Mouse (Mus musculus): ENCODE data around the gene Smpd1. TPM values are rescaled to one million over a fixed set of nuclear protein-coding genes. Genes with fewer than 3 reads are reported as not detected.

The Smpd1 gene
- 50.9 TPM for polyA plus RNA-seq (2014; fragmentation: Illumina TruSeq; extraction: RNeasy Lipid Tissue Mini Kit (QIAGEN cat#74804); ENCODE audit: insufficient read depth, low read depth, low replicate concordance)

DNA sequence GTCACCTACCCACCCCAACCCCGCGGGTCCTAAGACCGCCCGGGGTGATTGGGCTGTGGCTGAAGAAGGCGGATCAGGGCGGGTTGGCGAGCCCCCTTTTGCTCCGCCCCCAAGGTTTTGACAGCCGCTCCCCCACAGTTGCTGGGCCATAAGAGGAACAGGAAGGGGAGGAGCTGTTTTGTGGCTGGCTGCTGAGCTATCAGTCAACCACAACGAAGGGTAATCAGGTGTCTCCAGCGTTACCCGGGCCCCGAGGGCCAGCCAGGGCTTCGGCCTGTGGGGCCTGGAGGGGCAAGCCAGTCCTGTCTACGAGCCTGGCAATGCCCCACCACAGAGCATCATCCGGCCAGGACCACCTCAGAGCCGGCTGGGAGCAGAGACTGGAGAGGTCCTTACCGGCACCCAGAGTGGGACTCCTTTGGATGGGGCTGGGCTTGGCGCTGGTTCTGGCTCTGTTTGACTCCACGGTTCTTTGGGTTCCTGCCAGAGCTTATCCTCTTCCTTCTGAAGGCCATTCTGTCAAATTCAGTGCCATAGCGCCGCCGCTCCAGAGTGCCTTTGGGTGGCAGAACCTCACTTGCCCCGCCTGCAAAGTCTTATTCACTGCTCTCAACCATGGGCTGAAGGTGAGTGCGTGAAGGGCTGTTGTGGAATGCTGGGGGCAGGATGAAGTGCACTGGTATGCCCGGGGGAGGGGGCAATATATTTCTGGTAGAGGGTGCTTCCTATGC lies at the start of gene Smpd1:
Gene Smpd1, plus strand, starts transcription at position 149 of the 731 bp plus-strand sequence.

DNA sequence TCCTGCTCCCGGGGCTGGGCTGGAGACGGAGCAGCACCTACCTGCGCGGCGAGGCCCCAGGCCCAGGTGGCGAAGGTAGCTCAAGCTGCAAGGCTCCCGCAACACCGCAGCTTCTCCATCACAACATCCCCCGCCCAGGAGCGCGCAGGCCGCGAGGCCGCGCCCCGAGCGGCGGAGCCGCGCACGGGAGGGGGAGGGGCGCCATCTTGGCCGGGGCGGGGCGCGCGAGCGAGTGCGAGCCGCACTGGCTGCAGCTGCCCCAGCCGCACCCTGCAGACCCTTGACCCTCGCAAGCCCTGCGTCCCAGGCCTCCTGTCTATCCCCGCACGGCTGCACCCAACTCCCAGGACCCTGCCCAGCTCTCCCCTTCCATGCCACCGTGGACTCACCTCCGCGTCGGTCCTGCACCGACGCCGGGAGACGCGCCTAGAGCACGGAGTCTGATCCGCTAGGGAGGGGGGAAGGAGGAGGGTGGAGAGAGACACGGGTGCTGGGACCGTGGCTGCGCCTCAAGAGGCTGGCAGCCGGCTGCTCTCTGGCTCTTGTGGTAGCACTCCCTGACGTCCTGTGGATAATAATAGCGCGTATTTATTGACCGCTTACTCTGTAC lies 27.0 kb downstream of the Smpd1 start, which contains the start of gene Apbb1:
Gene Apbb1, minus strand, starts transcription at position 560 of the 610 bp plus-strand sequence.

Other genes with a start within 250 kb of the Smpd1 start
- gene Olfr689, start 243.2 kb upstream of the Smpd1 start, polyA plus RNA-seq (2014; fragmentation: Illumina TruSeq; extraction: RNeasy Lipid Tissue Mini Kit (QIAGEN cat#74804); ENCODE audit: insufficient read depth, low read depth, low replicate concordance), result not detected
- gene Olfr690, start 220.3 kb upstream of the Smpd1 start, polyA plus RNA-seq (2014; fragmentation: Illumina TruSeq; extraction: RNeasy Lipid Tissue Mini Kit (QIAGEN cat#74804); ENCODE audit: insufficient read depth, low read depth, low replicate concordance), result not detected
- not detected for gene Olfr691, start 212.1 kb upstream of the Smpd1 start, polyA plus RNA-seq (2014; fragmentation: Illumina TruSeq; extraction: RNeasy Lipid Tissue Mini Kit (QIAGEN cat#74804); ENCODE audit: insufficient read depth, low read depth, low replicate concordance)
- not detected for gene Olfr692, start 186.1 kb upstream of the Smpd1 start, polyA plus RNA-seq (2014; fragmentation: Illumina TruSeq; extraction: RNeasy Lipid Tissue Mini Kit (QIAGEN cat#74804); ENCODE audit: insufficient read depth, low read depth, low replicate concordance)
- gene Gm5901, start 179.3 kb upstream of the Smpd1 start, polyA plus RNA-seq (2014; fragmentation: Illumina TruSeq; extraction: RNeasy Lipid Tissue Mini Kit (QIAGEN cat#74804); ENCODE audit: insufficient read depth, low read depth, low replicate concordance), result not detected
- 12.5 TPM for gene Fam160a2, start 154.3 kb upstream of the Smpd1 start, polyA plus RNA-seq (2014; fragmentation: Illumina TruSeq; extraction: RNeasy Lipid Tissue Mini Kit (QIAGEN cat#74804); ENCODE audit: insufficient read depth, low read depth, low replicate concordance)
- gene Cnga4, start 149.8 kb upstream of the Smpd1 start, polyA plus RNA-seq (2014; fragmentation: Illumina TruSeq; extraction: RNeasy Lipid Tissue Mini Kit (QIAGEN cat#74804); ENCODE audit: insufficient read depth, low read depth, low replicate concordance), result not detected
- not detected for gene Cckbr, start 128.6 kb upstream of the Smpd1 start, polyA plus RNA-seq (2014; fragmentation: Illumina TruSeq; extraction: RNeasy Lipid Tissue Mini Kit (QIAGEN cat#74804); ENCODE audit: insufficient read depth, low read depth, low replicate concordance)
- 51.0 TPM for gene Cavin3, start 72.1 kb upstream of the Smpd1 start, polyA plus RNA-seq (2014; fragmentation: Illumina TruSeq; extraction: RNeasy Lipid Tissue Mini Kit (QIAGEN cat#74804); ENCODE audit: insufficient read depth, low read depth, low replicate concordance)
- gene Apbb1, start 27.3 kb downstream of the Smpd1 start, polyA plus RNA-seq (2014; fragmentation: Illumina TruSeq; extraction: RNeasy Lipid Tissue Mini Kit (QIAGEN cat#74804); ENCODE audit: insufficient read depth, low read depth, low replicate concordance), result 47.5 TPM
- 1.7 TPM for gene Hpx, start 45.8 kb downstream of the Smpd1 start, polyA plus RNA-seq (2014; fragmentation: Illumina TruSeq; extraction: RNeasy Lipid Tissue Mini Kit (QIAGEN cat#74804); ENCODE audit: insufficient read depth, low read depth, low replicate concordance)
- gene Trim3, start 79.2 kb downstream of the Smpd1 start, polyA plus RNA-seq (2014; fragmentation: Illumina TruSeq; extraction: RNeasy Lipid Tissue Mini Kit (QIAGEN cat#74804); ENCODE audit: insufficient read depth, low read depth, low replicate concordance), result 57.8 TPM
- gene Timm10b, start 85.7 kb downstream of the Smpd1 start, polyA plus RNA-seq (2014; fragmentation: Illumina TruSeq; extraction: RNeasy Lipid Tissue Mini Kit (QIAGEN cat#74804); ENCODE audit: insufficient read depth, low read depth, low replicate concordance), result 129 TPM
- gene Arfip2, start 86.1 kb downstream of the Smpd1 start, polyA plus RNA-seq (2014; fragmentation: Illumina TruSeq; extraction: RNeasy Lipid Tissue Mini Kit (QIAGEN cat#74804); ENCODE audit: insufficient read depth, low read depth, low replicate concordance), result 29.0 TPM
- gene Gm45799, start 86.2 kb downstream of the Smpd1 start, polyA plus RNA-seq (2014; fragmentation: Illumina TruSeq; extraction: RNeasy Lipid Tissue Mini Kit (QIAGEN cat#74804); ENCODE audit: insufficient read depth, low read depth, low replicate concordance), result 16.7 TPM
- gene Dnhd1, start 96.5 kb downstream of the Smpd1 start, polyA plus RNA-seq (2014; fragmentation: Illumina TruSeq; extraction: RNeasy Lipid Tissue Mini Kit (QIAGEN cat#74804); ENCODE audit: insufficient read depth, low read depth, low replicate concordance), result 0.89 TPM
- gene Ilk, start 182.2 kb downstream of the Smpd1 start, polyA plus RNA-seq (2014; fragmentation: Illumina TruSeq; extraction: RNeasy Lipid Tissue Mini Kit (QIAGEN cat#74804); ENCODE audit: insufficient read depth, low read depth, low replicate concordance), result 157 TPM
- 10.1 TPM for gene Rrp8, start 183.0 kb downstream of the Smpd1 start, polyA plus RNA-seq (2014; fragmentation: Illumina TruSeq; extraction: RNeasy Lipid Tissue Mini Kit (QIAGEN cat#74804); ENCODE audit: insufficient read depth, low read depth, low replicate concordance)
- gene Taf10, start 190.0 kb downstream of the Smpd1 start, polyA plus RNA-seq (2014; fragmentation: Illumina TruSeq; extraction: RNeasy Lipid Tissue Mini Kit (QIAGEN cat#74804); ENCODE audit: insufficient read depth, low read depth, low replicate concordance), result 159 TPM
- gene Tpp1, start 197.9 kb downstream of the Smpd1 start, polyA plus RNA-seq (2014; fragmentation: Illumina TruSeq; extraction: RNeasy Lipid Tissue Mini Kit (QIAGEN cat#74804); ENCODE audit: insufficient read depth, low read depth, low replicate concordance), result 42.1 TPM
- gene Dchs1, start 233.3 kb downstream of the Smpd1 start, polyA plus RNA-seq (2014; fragmentation: Illumina TruSeq; extraction: RNeasy Lipid Tissue Mini Kit (QIAGEN cat#74804); ENCODE audit: insufficient read depth, low read depth, low replicate concordance), result 1.6 TPM

All from lung, adult 10 weeks (tissue).